Mouse (Mus musculus) gastrocnemius, postnatal 36 days (tissue): ENCODE results near the gene Sgk1. TPM values are rescaled to one million over a fixed set of nuclear protein-coding genes. Genes with fewer than 3 reads are reported as not detected.

Source experiments
- DNase-seq, 2 experiments: peaks; one replicate each; pipeline ENCODE4 v3.0.0; 2022
- intact Hi-C: fragments of 180-260 bp; cut with DNase I; formaldehyde crosslinking; loops from one replicate; pipeline ENCODE4 v1.15.1; 2025
- total RNA-seq, 2 experiments: library from RNA; stranded (reverse); gene quantifications; 2 replicates each; pipeline ENCODE4 v1.2.3; 2021

The Sgk1 gene
- total RNA-seq, 2 experiments from 2014 or later = 192 to 226 TPM

GRCm38 (mm10) chr10:21945195-21945594, 63.2 kb downstream of the Sgk1 start:
- no peak for DNase-seq
- intact Hi-C loops = no loop called here

- no peak for DNase-seq
- intact Hi-C loops = no loop called here
Observed at GRCm38 (mm10) chr10:21946751-21947351, 64.9 kb downstream of the Sgk1 start.

- intact Hi-C loops = no loop called here
Observed at GRCm38 (mm10) chr10:21952520-21952919, 70.5 kb downstream of the Sgk1 start.

GRCm38 (mm10) chr10:21961111-21961510, 79.1 kb downstream of the Sgk1 start:
- intact Hi-C loops = no loop called here
- DNase-seq = no peak

More at GRCm38 (mm10) chr10:21952520-21952919, 70.5 kb downstream of the Sgk1 start:
- DNase-seq = peak; percentile 64 to 76

- intact Hi-C loops = no loop called here
- no peak for DNase-seq
Observed at GRCm38 (mm10) chr10:21963005-21963404, 81.0 kb downstream of the Sgk1 start.

GRCm38 (mm10) chr10:21973676-21974075, 91.7 kb downstream of the Sgk1 start:
- intact Hi-C loops = no loop called here
- DNase-seq = no peak

- no peak for DNase-seq
- intact Hi-C loops = no loop called here
Observed at GRCm38 (mm10) chr10:21974801-21975200, 92.8 kb downstream of the Sgk1 start.

GRCm38 (mm10) chr10:21975384-21975783, 93.4 kb downstream of the Sgk1 start:
- intact Hi-C loops = no loop called here

GRCm38 (mm10) chr10:21976253-21976652, 94.3 kb downstream of the Sgk1 start:
- no peak for DNase-seq
- intact Hi-C loops = no loop called here

More at GRCm38 (mm10) chr10:21975384-21975783, 93.4 kb downstream of the Sgk1 start:
- DNase-seq = no peak

- no peak for DNase-seq
- intact Hi-C loops = no loop called here
Observed at GRCm38 (mm10) chr10:21978421-21978820, 96.4 kb downstream of the Sgk1 start.

- no peak for DNase-seq
- intact Hi-C loops = no loop called here
Observed at GRCm38 (mm10) chr10:21979286-21979965, 97.4 kb downstream of the Sgk1 start.

GRCm38 (mm10) chr10:21980780-21981435, 98.9 kb downstream of the Sgk1 start:
- intact Hi-C loops = no loop called here
- no peak for DNase-seq

GRCm38 (mm10) chr10:21982303-21982702, 100.3 kb downstream of the Sgk1 start:
- intact Hi-C loops = no loop called here
- no peak for DNase-seq

- no peak for DNase-seq
- intact Hi-C loops = no loop called here
Observed at GRCm38 (mm10) chr10:21988489-21988888, 106.5 kb downstream of the Sgk1 start.

- intact Hi-C loops = loop anchor here (5.0 kb wide), 2 partner anchors 134 to 389 kb away; no protein-coding TSS in a partner anchor
Observed at GRCm38 (mm10) chr10:21991351-21991840, 109.4 kb downstream of the Sgk1 start.

GRCm38 (mm10) chr10:21991986-21992833, 110.2 kb downstream of the Sgk1 start:
- peak in 1 of 2 experiments; percentile 16 for DNase-seq
- intact Hi-C loops = loop anchor here (2.0 to 5.0 kb wide), 3 partner anchors 135 to 390 kb away; no protein-coding TSS in a partner anchor

More at GRCm38 (mm10) chr10:21991351-21991840, 109.4 kb downstream of the Sgk1 start:
- peak; percentile 82 to 86 for DNase-seq

GRCm38 (mm10) chr10:21992834-21993514, 111.0 kb downstream of the Sgk1 start:
- intact Hi-C loops = loop anchor here (2.0 to 5.0 kb wide), 3 partner anchors 136 to 391 kb away; no protein-coding TSS in a partner anchor
- peak; percentile 86 to 89 for DNase-seq

GRCm38 (mm10) chr10:21993515-21994373, 111.8 kb downstream of the Sgk1 start:
- peak in 1 of 2 experiments; percentile 74 for DNase-seq
- intact Hi-C loops = loop anchor here (1.0 to 5.0 kb wide), 4 partner anchors 136 to 391 kb away; no protein-coding TSS in a partner anchor
